Comparison of ENCODE assay signal across 24 mouse cellular contexts in the genomic region with DNA sequence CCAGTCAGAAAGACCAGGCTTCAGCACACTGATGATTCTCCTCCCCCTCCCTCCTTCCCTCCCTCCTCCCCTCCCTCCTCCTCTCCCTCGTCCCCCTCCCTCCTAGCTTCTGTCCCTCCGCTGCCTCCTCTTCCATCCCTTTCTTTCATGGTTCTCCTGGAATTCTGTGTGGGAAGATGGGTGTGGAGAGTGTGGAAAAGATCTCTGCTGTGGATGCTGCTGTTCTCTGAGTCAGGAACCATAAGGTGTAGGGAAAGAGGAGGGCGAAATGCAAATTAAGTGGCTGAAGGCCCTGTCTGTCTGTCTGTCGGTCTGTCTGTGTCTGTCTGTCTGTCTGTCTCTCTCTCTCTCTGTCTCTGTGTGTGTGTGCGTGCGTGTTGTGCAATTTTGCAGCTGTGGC. TPM values are rescaled to one million over a fixed set of nuclear protein-coding genes. Genes with fewer than 3 reads are reported as not detected.
A peak's percentile ranks its signal among the peaks of the same experiment; 100 is the strongest.
DNase-seq lines count a peak whose midpoint lies in the region; ATAC-seq and TF ChIP-seq lines count a peak whose summit lies in the region.
"Had no signal": no experiment of that assay in that cellular context is flagged by ENCODE, and none has a peak within 500 bp of the region (broad histone marks: within the 10 kb centered on the region; RNA-seq: fewer than 3 reads in every experiment).

No protein-coding gene starts in this region.

- no peak overlapping the region for H3K4me2 ChIP-seq in intestine, embryonic 16.5 days (ENCODE audit: low read depth, low read length)
- no peak overlapping the region for H3K4me2 ChIP-seq in intestine, postnatal 0 days (replicated peaks; ENCODE audit: low read depth)
- no peak overlapping the region for H3K4me2 ChIP-seq in liver, embryonic 15.5 days
- H3K4me2 ChIP-seq in liver, embryonic 11.5 days, result no peak overlapping the region
- H3K4me2 ChIP-seq in stomach, embryonic 15.5 days, result no peak overlapping the region
- H3K4me2 ChIP-seq: embryonic facial prominence, embryonic 15.5 days; forebrain, embryonic 15.5 days; hindbrain, embryonic 12.5 days had no signal

- no peaks in the 10 kb centered on the region for H3K36me3 ChIP-seq in intestine, embryonic 16.5 days (ENCODE audit: control insufficient read depth, insufficient read depth, low read length)
- H3K36me3 ChIP-seq in intestine, postnatal 0 days (ENCODE audit: control insufficient read depth, insufficient read depth), result no peaks in the 10 kb centered on the region
- H3K36me3 ChIP-seq in liver, embryonic 15.5 days (replicated peaks), result no peaks in the 10 kb centered on the region
- H3K36me3 ChIP-seq in liver, embryonic 11.5 days (ENCODE audit: control insufficient read depth, insufficient read depth, low read length), result no peaks in the 10 kb centered on the region
- H3K36me3 ChIP-seq in stomach, embryonic 15.5 days, result no peaks in the 10 kb centered on the region
- H3K36me3 ChIP-seq: embryonic facial prominence, embryonic 15.5 days; forebrain, embryonic 10.5 days; forebrain, embryonic 15.5 days; hindbrain, embryonic 12.5 days had no signal

- H3K4me3 ChIP-seq in intestine, embryonic 16.5 days (ENCODE audit: low read length), result no peak overlapping the region
- H3K4me3 ChIP-seq in intestine, postnatal 0 days (ENCODE audit: low read depth, low read length), result no peak overlapping the region
- H3K4me3 ChIP-seq in liver, embryonic 15.5 days (replicated peaks), result no peak overlapping the region
- no peak overlapping the region for H3K4me3 ChIP-seq in liver, embryonic 11.5 days (ENCODE audit: low read depth, low read length)
- H3K4me3 ChIP-seq in stomach, embryonic 15.5 days (replicated peaks), result no peak overlapping the region
- H3K4me3 ChIP-seq: embryonic facial prominence, embryonic 15.5 days; forebrain, embryonic 10.5 days; forebrain, embryonic 15.5 days; hindbrain, embryonic 12.5 days had no signal

- peaks cover 38% of the 10 kb centered on the region for H3K4me1 ChIP-seq in intestine, embryonic 16.5 days (ENCODE audit: control insufficient read depth, insufficient read depth, low read length)
- no peaks in the 10 kb centered on the region for H3K4me1 ChIP-seq in intestine, postnatal 0 days (replicated peaks; ENCODE audit: control insufficient read depth, insufficient read depth, low read length)
- peaks cover 62% of the 10 kb centered on the region for H3K4me1 ChIP-seq in liver, embryonic 15.5 days (replicated peaks)
- H3K4me1 ChIP-seq in liver, embryonic 11.5 days (replicated peaks; ENCODE audit: control insufficient read depth, insufficient read depth, low read length), result peaks cover 34% of the 10 kb centered on the region
- H3K4me1 ChIP-seq in stomach, embryonic 15.5 days, result peaks cover 33% of the 10 kb centered on the region
- H3K4me1 ChIP-seq: forebrain, embryonic 15.5 days had no signal

- H3K27ac ChIP-seq in intestine, embryonic 16.5 days (ENCODE audit: low read length), result peak overlapping the region; percentile 24; the same call in 1 of the 2 replicates
- no peak overlapping the region for H3K27ac ChIP-seq in intestine, postnatal 0 days (ENCODE audit: low read depth, low read length)
- peak overlapping the region; percentile 8; the same call in 1 of the 2 replicates for H3K27ac ChIP-seq in liver, embryonic 15.5 days (replicated peaks)
- H3K27ac ChIP-seq in liver, embryonic 11.5 days (ENCODE audit: low read depth, low read length), result no peak overlapping the region
- H3K27ac ChIP-seq in stomach, embryonic 15.5 days, result peak overlapping the region; percentile 79
- H3K27ac ChIP-seq: embryonic facial prominence, embryonic 15.5 days; forebrain, embryonic 10.5 days; forebrain, embryonic 15.5 days; hindbrain, embryonic 12.5 days had no signal

- WGBS in intestine, embryonic 16.5 days, result 81% methylated on average over 6 of the region's 6 CpGs
- WGBS in intestine, postnatal 0 days, result 83% methylated on average over 6 of the region's 6 CpGs
- WGBS in liver, embryonic 15.5 days (ENCODE audit: insufficient replicate concordance), result 66% methylated on average over 6 of the region's 6 CpGs
- 72% methylated on average over 6 of the region's 6 CpGs for WGBS in liver, embryonic 11.5 days
- WGBS in stomach, embryonic 15.5 days, result 69% methylated on average over 6 of the region's 6 CpGs

- no peak for ATAC-seq in intestine, embryonic 16.5 days
- ATAC-seq in intestine, postnatal 0 days, result no peak
- no peak for ATAC-seq in liver, embryonic 15.5 days (ENCODE audit: insufficient read depth)
- ATAC-seq in liver, embryonic 11.5 days (replicated peaks; ENCODE audit: low FRiP score), result no peak
- ATAC-seq in stomach, embryonic 15.5 days (ENCODE audit: insufficient read depth, low FRiP score, low read depth), result no peak
- ATAC-seq: hindbrain, embryonic 16.5 days had no signal

- no peak for TF ChIP-seq CTCF in intestine, postnatal 0 days (IDR thresholded peaks at IDR 0.05; ENCODE audit: low read depth)

- H3K9me3 ChIP-seq in intestine, embryonic 16.5 days (ENCODE audit: control insufficient read depth, low read length), result no peaks in the 10 kb centered on the region
- H3K9me3 ChIP-seq in intestine, postnatal 0 days (ENCODE audit: control insufficient read depth), result no peaks in the 10 kb centered on the region
- no peaks in the 10 kb centered on the region for H3K9me3 ChIP-seq in liver, embryonic 15.5 days (replicated peaks)
- no peaks in the 10 kb centered on the region for H3K9me3 ChIP-seq in liver, embryonic 11.5 days (ENCODE audit: control insufficient read depth, low read length)
- H3K9me3 ChIP-seq in stomach, embryonic 15.5 days, result no peaks in the 10 kb centered on the region
- H3K9me3 ChIP-seq: embryonic facial prominence, embryonic 15.5 days; forebrain, embryonic 10.5 days; forebrain, embryonic 15.5 days; hindbrain, embryonic 12.5 days had no signal

- 0 out of 2 replicates have a peak overlapping the region, but pooled peaks have one; percentile 7 for H3K9ac ChIP-seq in intestine, embryonic 16.5 days (ENCODE audit: low read depth, low read length)
- H3K9ac ChIP-seq in intestine, postnatal 0 days (ENCODE audit: low read depth, low read length), result no peak overlapping the region
- no peak overlapping the region for H3K9ac ChIP-seq in liver, embryonic 15.5 days
- no peak overlapping the region for H3K9ac ChIP-seq in liver, embryonic 11.5 days (ENCODE audit: low read depth, low read length)
- H3K9ac ChIP-seq in stomach, embryonic 15.5 days, result no peak overlapping the region
- H3K9ac ChIP-seq: embryonic facial prominence, embryonic 15.5 days; forebrain, embryonic 15.5 days had no signal

- no peaks in the 10 kb centered on the region for H3K27me3 ChIP-seq in intestine, embryonic 16.5 days (replicated peaks; ENCODE audit: control insufficient read depth, insufficient read depth, low read length)
- no peaks in the 10 kb centered on the region for H3K27me3 ChIP-seq in intestine, postnatal 0 days (replicated peaks; ENCODE audit: control insufficient read depth, insufficient read depth, low read length)
- H3K27me3 ChIP-seq in liver, embryonic 15.5 days, result peaks cover 6% of the 10 kb centered on the region
- H3K27me3 ChIP-seq in liver, embryonic 11.5 days (replicated peaks; ENCODE audit: control insufficient read depth, insufficient read depth, low read length), result no peaks in the 10 kb centered on the region
- H3K27me3 ChIP-seq in stomach, embryonic 15.5 days (replicated peaks), result no peaks in the 10 kb centered on the region
- H3K27me3 ChIP-seq: embryonic facial prominence, embryonic 15.5 days; forebrain, embryonic 15.5 days; hindbrain, embryonic 12.5 days had no signal

- no peak for DNase-seq in liver, embryonic 11.5 days (ENCODE audit: low spot score)
- DNase-seq in brain, adult 2 months (ENCODE audit: low read depth, low spot score), result peak; percentile 83
- no peak for DNase-seq in gastrocnemius, adult 8-10 months (ENCODE audit: low spot score in 2 of 2)
- no peak for DNase-seq in embryo, embryonic 11 days
- DNase-seq: adrenal gland, adult 8-10 months; adrenal gland, postnatal 36 days; cerebellum, adult 11 months; cerebellum, adult 8-10 months; cerebellum, postnatal 14 days; gastrocnemius, postnatal 25 days; heart, postnatal 10 days; heart, postnatal 4 days had no signal

RNA-seq across cellular contexts. Expression of a gene that starts 10.5 kb away (rescaled TPM):
- 1.1 and 1.3 TPM in 2 replicates for polyA plus RNA-seq in intestine, embryonic 16.5 days (2015; fragmentation: Nextera tagmentation; extraction: Ambion mirVana)
- 0.82 and 0.94 TPM in 2 replicates for polyA plus RNA-seq in intestine, postnatal 0 days (2015; fragmentation: Nextera tagmentation; extraction: Ambion mirVana)
- 0.08 and 0.13 TPM in 2 replicates for polyA plus RNA-seq in liver, embryonic 15.5 days (2015; fragmentation: Nextera tagmentation; extraction: Ambion mirVana)
- 0.40 TPM in 1 of 2 replicates, not detected in the other for polyA plus RNA-seq in liver, embryonic 11.5 days (2014; fragmentation: Nextera tagmentation; extraction: Ambion mirVana)
- polyA plus RNA-seq in stomach, embryonic 15.5 days (2015; fragmentation: Nextera tagmentation; extraction: Ambion mirVana), result 1.7 and 1.8 TPM in 2 replicates
- under 1 TPM in 1 of 4 experiments, not detected in 3; 0.29 TPM for total RNA-seq in gastrocnemius, adult 8-10 months (2022)
- total RNA-seq: granulocyte monocyte progenitor cell, adult 5-6 weeks had no signal
- polyA plus RNA-seq: erythroblast, embryonic 14.5 days had no signal

RNA-seq across cellular contexts. Expression of a gene that starts 23.9 kb away (rescaled TPM):
- 2.7 and 2.9 TPM in 2 replicates for polyA plus RNA-seq in intestine, embryonic 16.5 days (2015; fragmentation: Nextera tagmentation; extraction: Ambion mirVana)
- polyA plus RNA-seq in intestine, postnatal 0 days (2015; fragmentation: Nextera tagmentation; extraction: Ambion mirVana), result 3.3 and 4.1 TPM in 2 replicates
- 3.5 and 3.7 TPM in 2 replicates for polyA plus RNA-seq in liver, embryonic 15.5 days (2015; fragmentation: Nextera tagmentation; extraction: Ambion mirVana)
- polyA plus RNA-seq in liver, embryonic 11.5 days (2014; fragmentation: Nextera tagmentation; extraction: Ambion mirVana), result 0.11 and 0.23 TPM in 2 replicates
- polyA plus RNA-seq in stomach, embryonic 15.5 days (2015; fragmentation: Nextera tagmentation; extraction: Ambion mirVana), result 2.2 and 2.4 TPM in 2 replicates
- total RNA-seq in gastrocnemius, adult 8-10 months (2022), result 10 to 100 TPM; 11.0 to 30.6 (median 17.9) TPM
- total RNA-seq: ES-E14; granulocyte monocyte progenitor cell, adult 5-6 weeks had no signal
- polyA plus RNA-seq: erythroblast, embryonic 14.5 days had no signal

Comparison
In these comparisons a context has a peak if more than half of its experiments do, and no peak if none do; other contexts are left out.
1. H3K27ac ChIP-seq: peak in intestine, embryonic 16.5 days (single experiment), liver, embryonic 15.5 days (single experiment) and stomach, embryonic 15.5 days (single experiment); none in intestine, postnatal 0 days (single experiment) and liver, embryonic 11.5 days (single experiment).